8 mouse cellular contexts compared by ENCODE assay signal in the genomic region with DNA sequence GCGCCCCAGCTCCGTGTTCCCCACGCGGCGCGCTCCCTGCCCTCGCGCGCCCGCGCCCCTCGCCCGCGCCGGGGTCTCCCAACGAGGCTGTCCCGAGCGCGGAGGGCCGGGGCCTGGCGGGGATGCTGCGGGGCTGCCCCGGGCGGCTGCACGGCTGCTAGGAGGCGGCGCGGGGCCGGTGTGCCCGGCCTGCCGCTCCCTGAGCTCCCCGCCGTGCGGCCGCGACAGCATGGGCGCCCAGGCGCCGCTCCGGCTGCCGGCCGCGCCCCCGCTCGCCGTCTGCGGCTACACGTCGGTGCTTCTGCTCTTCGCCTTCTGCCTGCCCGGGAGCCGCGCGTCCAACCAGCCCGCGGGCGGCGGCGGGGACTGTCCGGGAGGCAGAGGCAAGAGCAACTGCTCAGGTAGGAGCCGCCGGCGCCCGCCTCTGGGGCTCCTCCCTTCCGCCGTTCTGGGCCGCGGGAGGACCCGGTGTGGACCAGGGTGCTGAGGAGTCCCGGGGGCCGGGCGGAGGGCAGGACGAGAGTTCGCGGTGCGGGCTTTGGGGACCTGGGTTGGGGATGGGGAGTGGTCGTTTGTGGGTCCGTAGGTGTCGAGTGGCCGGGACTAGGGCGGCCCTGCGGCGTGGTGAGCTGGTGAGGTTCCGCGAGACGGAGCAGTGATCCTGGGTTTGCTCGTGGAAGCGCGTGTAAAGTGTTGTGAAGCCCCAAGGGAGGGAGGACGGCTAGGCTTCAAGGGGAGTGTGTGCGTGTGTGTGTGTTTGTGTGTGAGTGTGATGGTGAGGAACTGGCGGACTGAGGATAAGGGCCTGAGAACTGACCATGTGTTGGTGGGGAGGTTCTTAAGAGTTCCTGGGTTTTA. TPM values are rescaled to one million over a fixed set of nuclear protein-coding genes. Genes with fewer than 3 reads are reported as not detected.
A peak's percentile ranks its signal among the peaks of the same experiment; 100 is the strongest.
DNase-seq lines count a peak whose midpoint lies in the region; ATAC-seq and TF ChIP-seq lines count a peak whose summit lies in the region.

No protein-coding gene starts in this region.

- H3K9ac ChIP-seq in ES-E14 (ENCODE audit: insufficient read depth, low read depth, low read length, poor library complexity, severe bottlenecking): peak overlapping the region; percentile 78
- peak overlapping the region; percentile 99 for H3K9ac ChIP-seq in embryonic facial prominence, embryonic 11.5 days (replicated peaks; ENCODE audit: low read length)

- peak overlapping the region; percentile 80 to 81 for H3K4me3 ChIP-seq in ES-E14 (ENCODE audit: insufficient read depth in 1 of 2, low read depth in 1 of 2, low read length in 2 of 2, poor library complexity in 1 of 2, severe bottlenecking in 1 of 2)
- H3K4me3 ChIP-seq in embryonic facial prominence, embryonic 11.5 days (ENCODE audit: low read depth, low read length): peak overlapping the region; percentile 94
- H3K4me3 ChIP-seq in hindbrain, embryonic 10.5 days: peak overlapping the region; percentile 80

- no peaks in the 10 kb centered on the region for H3K9me3 ChIP-seq in ES-E14 (ENCODE audit: control insufficient read depth, insufficient read depth, low read depth, low read length)
- H3K9me3 ChIP-seq in embryonic facial prominence, embryonic 11.5 days (replicated peaks; ENCODE audit: control insufficient read depth, low read length): no peaks in the 10 kb centered on the region
- H3K9me3 ChIP-seq in hindbrain, embryonic 10.5 days: no peaks in the 10 kb centered on the region

- no peaks in the 10 kb centered on the region for H3K27me3 ChIP-seq in embryonic facial prominence, embryonic 11.5 days (ENCODE audit: control insufficient read depth, insufficient read depth, low read length)
- H3K27me3 ChIP-seq in hindbrain, embryonic 10.5 days (ENCODE audit: insufficient read depth, poor library complexity, severe bottlenecking): no peaks in the 10 kb centered on the region

- H3K4me1 ChIP-seq in ES-E14 (ENCODE audit: control insufficient read depth in 2 of 2, insufficient read depth in 2 of 2, low read length in 2 of 2, poor library complexity in 1 of 2): peaks cover 10 to 11% of the 10 kb centered on the region in 2 experiments
- no peaks in the 10 kb centered on the region for H3K4me1 ChIP-seq in embryonic facial prominence, embryonic 11.5 days (ENCODE audit: control insufficient read depth, insufficient read depth, low read length)
- H3K4me1 ChIP-seq in hindbrain, embryonic 10.5 days (replicated peaks): peaks cover 44% of the 10 kb centered on the region

- H3K4me2 ChIP-seq in embryonic facial prominence, embryonic 11.5 days (ENCODE audit: low read depth, low read length): peak overlapping the region; percentile 81

- peaks cover 5% of the 10 kb centered on the region for H3K36me3 ChIP-seq in ES-E14 (ENCODE audit: control insufficient read depth, insufficient read depth, low read length, poor library complexity, severe bottlenecking)
- no peaks in the 10 kb centered on the region for H3K36me3 ChIP-seq in embryonic facial prominence, embryonic 11.5 days (replicated peaks; ENCODE audit: control insufficient read depth, insufficient read depth, low read depth, low read length)
- peaks cover 22% of the 10 kb centered on the region for H3K36me3 ChIP-seq in hindbrain, embryonic 10.5 days

- under 1% methylated on average over 63 of the region's 92 CpGs for WGBS in embryonic facial prominence, embryonic 11.5 days
- WGBS in hindbrain, embryonic 10.5 days: under 1% methylated on average over 88 of the region's 92 CpGs

- in situ Hi-C loops in ES-E14 (cut with MboI; ENCODE audit: low sequenced_read_pairs in 2 of 2, unreplicated experiment in 2 of 2): no loop called here

- ATAC-seq in embryonic facial prominence, embryonic 11.5 days (replicated peaks; ENCODE audit: insufficient number of reproducible peaks, low FRiP score, low TSS enrichment, low read depth): peak; percentile 76
- peak; percentile 63 for ATAC-seq in megakaryocyte, adult 5-6 weeks (ENCODE audit: poor library complexity, severe bottlenecking)

- peak; percentile 67 for DNase-seq in A20 (ENCODE audit: low read depth, low spot score)
- DNase-seq in ES-E14 (ENCODE audit: low read depth, low spot score): no peak
- DNase-seq in embryonic facial prominence, embryonic 11.5 days (ENCODE audit: low spot score): peak; percentile 63
- DNase-seq in hindbrain, embryonic 10.5 days (ENCODE audit: low spot score): peak; percentile 75
- DNase-seq in layer of hippocampus, postnatal 25 days (ENCODE audit: extremely low spot score in 1 of 2, low spot score in 1 of 2): peak; percentile 27 to 35
- DNase-seq in right cerebral cortex, postnatal 10 days (ENCODE audit: low spot score in 2 of 2): peak; percentile 54 to 72
- no peak for DNase-seq in frontal cortex, adult 2 months (ENCODE audit: extremely low spot score in 1 of 2, low spot score in 1 of 2)

- peak overlapping the region; percentile 59 for H3K27ac ChIP-seq in ES-E14 (ENCODE audit: insufficient read depth, low read depth, low read length, poor library complexity, severe bottlenecking)
- H3K27ac ChIP-seq in embryonic facial prominence, embryonic 11.5 days (replicated peaks; ENCODE audit: low read depth, low read length): peak overlapping the region; percentile 95
- H3K27ac ChIP-seq in hindbrain, embryonic 10.5 days: peak overlapping the region; percentile 98

TF ChIP-seq in ES-E14, 5 proteins besides CTCF, POLR2A, EP300 and RAD21:
- no peak for TF ChIP-seq ZNF384 (IDR thresholded peaks at IDR 0.05; ENCODE audit: low read depth, low read length)

RNA-seq across cellular contexts. Expression of gene Tmeff1, which starts 0.5 kb away (rescaled TPM):
- total RNA-seq in ES-E14 (2012; rRNA removed): 257 and 333 TPM in 2 replicates
- 147 and 161 TPM in 2 replicates for polyA plus RNA-seq in embryonic facial prominence, embryonic 11.5 days (2014; fragmentation: Nextera tagmentation; extraction: Ambion mirVana)
- 118 and 175 TPM in 2 replicates for polyA plus RNA-seq in hindbrain, embryonic 10.5 days (2016; fragmentation: Nextera tagmentation; extraction: Ambion mirVana)
- total RNA-seq in layer of hippocampus, postnatal 25 days (2021): 100 to 1,000 TPM; 130 to 137 TPM
- 0.09 and 0.41 TPM in 2 replicates for total RNA-seq in megakaryocyte, adult 5-6 weeks (2015)
- total RNA-seq in megakaryocyte, adult 5-6 weeks (2017): 0.37 and 0.40 TPM in 2 replicates
- 97.4 and 107 TPM in 2 replicates for polyA plus RNA-seq in frontal cortex, adult 2 months (2012; rRNA removed)

RNA-seq across cellular contexts. Expression of gene Msantd3, which starts 45.7 kb away (rescaled TPM):
- 34.4 and 41.7 TPM in 2 replicates for total RNA-seq in ES-E14 (2012; rRNA removed)
- 59.4 and 66.3 TPM in 2 replicates for polyA plus RNA-seq in embryonic facial prominence, embryonic 11.5 days (2014; fragmentation: Nextera tagmentation; extraction: Ambion mirVana)
- polyA plus RNA-seq in hindbrain, embryonic 10.5 days (2016; fragmentation: Nextera tagmentation; extraction: Ambion mirVana): 59.6 and 63.2 TPM in 2 replicates
- total RNA-seq in layer of hippocampus, postnatal 25 days (2021): 10 to 100 TPM; 19.8 to 21.7 TPM
- total RNA-seq in megakaryocyte, adult 5-6 weeks (2015): 22.9 and 31.8 TPM in 2 replicates
- total RNA-seq in megakaryocyte, adult 5-6 weeks (2017): 32.1 and 37.4 TPM in 2 replicates
- 24.8 and 26.8 TPM in 2 replicates for polyA plus RNA-seq in frontal cortex, adult 2 months (2012; rRNA removed)

Comparison
In these comparisons a context has a peak if more than half of its experiments do, and no peak if none do; other contexts are left out.
1. DNase-seq: peak in A20 (single experiment), embryonic facial prominence, embryonic 11.5 days (single experiment), hindbrain, embryonic 10.5 days (single experiment), layer of hippocampus, postnatal 25 days (2 of 2) and right cerebral cortex, postnatal 10 days (2 of 2); none in ES-E14 (single experiment) and frontal cortex, adult 2 months (0 of 2).
2. RNA of gene Tmeff1, which starts 0.5 kb away (total RNA-seq): 257 to 333 TPM in ES-E14 and 130 to 137 TPM in layer of hippocampus, postnatal 25 days; 0.09 to 0.41 TPM in megakaryocyte, adult 5-6 weeks; every median in the first group is over 10 times any median in the second.
3. Peak in every context shown above with its lines, with median percentiles within 50 percentile points of each other: H3K27ac ChIP-seq and H3K4me3 ChIP-seq.